8 mouse cellular contexts compared by ENCODE assay signal in the genomic region with DNA sequence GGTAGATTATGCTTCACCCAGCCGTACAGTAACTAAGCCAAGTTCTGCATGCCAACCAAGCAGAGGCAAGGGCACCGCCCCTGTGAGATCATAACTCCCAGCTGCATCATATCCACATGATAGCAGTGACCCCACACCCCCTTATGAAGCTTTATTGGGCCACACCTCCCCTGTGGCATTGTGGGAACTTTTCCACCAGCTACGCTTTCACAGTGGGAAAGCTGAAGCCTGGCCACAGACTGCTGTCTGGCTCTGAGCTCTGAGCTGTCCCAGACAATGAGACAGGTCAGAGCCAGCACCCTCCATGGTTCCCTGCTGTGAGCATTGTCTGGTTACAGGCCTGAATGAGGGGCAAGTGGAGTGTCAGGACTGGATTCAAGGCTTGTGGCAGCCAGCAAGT. TPM values are rescaled to one million over a fixed set of nuclear protein-coding genes. Genes with fewer than 3 reads are reported as not detected.
DNase-seq lines count a peak whose midpoint lies in the region; ATAC-seq and TF ChIP-seq lines count a peak whose summit lies in the region.

Gene Mrgbp, plus strand, starts transcription at position 303 of the 400 bp plus-strand sequence.

- H3K36me3 ChIP-seq in E14TG2a.4 (ENCODE audit: insufficient read depth, low read length) = peaks cover 27% of the 10 kb centered on the region
- peaks cover 11% of the 10 kb centered on the region for H3K36me3 ChIP-seq in embryonic facial prominence, embryonic 14.5 days (ENCODE audit: control insufficient read depth, insufficient read depth, low read length)
- H3K36me3 ChIP-seq in limb, embryonic 13.5 days = peaks cover 15% of the 10 kb centered on the region

- no peak within 1 kb of the TSS for H3K9ac ChIP-seq in embryonic facial prominence, embryonic 14.5 days (ENCODE audit: low read depth, low read length)
- peak within 1 kb of the TSS; percentile 48; the same call in 1 of the 2 replicates for H3K9ac ChIP-seq in limb, embryonic 13.5 days

- peaks cover 26% of the 10 kb centered on the region for H3K4me1 ChIP-seq in E14TG2a.4 (replicated peaks; ENCODE audit: low read depth, low read length)
- H3K4me1 ChIP-seq in embryonic facial prominence, embryonic 14.5 days (ENCODE audit: control insufficient read depth, insufficient read depth, low read length) = peaks cover 9% of the 10 kb centered on the region; the same call in 1 of the 2 replicates
- H3K4me1 ChIP-seq in limb, embryonic 13.5 days = peaks cover 23% of the 10 kb centered on the region

- no peak for ATAC-seq in embryonic facial prominence, embryonic 14.5 days (ENCODE audit: low read depth)
- no peak for ATAC-seq in limb, embryonic 13.5 days (ENCODE audit: low FRiP score, low read depth)
- no peak for ATAC-seq in monocyte, adult 5-6 weeks (replicated peaks; ENCODE audit: insufficient number of reproducible peaks, low FRiP score, low TSS enrichment, poor library complexity, severe bottlenecking)

- 69% methylated on average over 3 of the region's 3 CpGs for WGBS in embryonic facial prominence, embryonic 14.5 days
- 78% methylated on average over 3 of the region's 3 CpGs for WGBS in limb, embryonic 13.5 days

- TF ChIP-seq CTCF in E14TG2a.4 (conservative IDR thresholded peaks at IDR 0.05; ENCODE audit: low read length) = no peak

- peak; percentile 50 for DNase-seq in 3T3-L1 (ENCODE audit: low read depth, low spot score)
- DNase-seq in embryonic facial prominence, embryonic 14.5 days (ENCODE audit: low spot score) = no peak
- DNase-seq in heart, postnatal 36 days = no peak
- no peak for DNase-seq in cerebellum, adult 9-10 months
- no peak for DNase-seq in gastrocnemius, postnatal 10 days

- peak within 1 kb of the TSS; percentile 93; the same call in 1 of the 2 replicates for H3K4me3 ChIP-seq in E14TG2a.4 (replicated peaks; ENCODE audit: low read length)
- H3K4me3 ChIP-seq in embryonic facial prominence, embryonic 14.5 days (ENCODE audit: low read depth, low read length) = no peak within 1 kb of the TSS
- H3K4me3 ChIP-seq in limb, embryonic 13.5 days = no peak within 1 kb of the TSS

- H3K27me3 ChIP-seq in E14TG2a.4 (ENCODE audit: insufficient read depth, low read length) = peaks cover 31% of the 10 kb centered on the region
- no peaks in the 10 kb centered on the region for H3K27me3 ChIP-seq in embryonic facial prominence, embryonic 14.5 days (replicated peaks; ENCODE audit: control insufficient read depth, insufficient read depth, low read length)
- H3K27me3 ChIP-seq in limb, embryonic 13.5 days = peaks cover 3% of the 10 kb centered on the region

- H3K27ac ChIP-seq in embryonic facial prominence, embryonic 14.5 days (replicated peaks; ENCODE audit: low read depth, low read length) = no peak within 1 kb of the TSS; the same call in 1 of the 2 replicates
- no peak within 1 kb of the TSS for H3K27ac ChIP-seq in limb, embryonic 13.5 days

- no peak within 1 kb of the TSS for H3K4me2 ChIP-seq in embryonic facial prominence, embryonic 14.5 days (ENCODE audit: low read depth, low read length)
- peak within 1 kb of the TSS; percentile 88; the same call in 1 of the 2 replicates for H3K4me2 ChIP-seq in limb, embryonic 13.5 days (replicated peaks)

- intact Hi-C loops in heart, postnatal 36 days (cut with DNase I) = loop anchor here (5.0 kb wide), 1 partner anchor 196 kb away; the partner anchor contains the start of gene Bhlhe23

- no peaks in the 10 kb centered on the region for H3K9me3 ChIP-seq in E14TG2a.4 (ENCODE audit: low read length)
- no peaks in the 10 kb centered on the region for H3K9me3 ChIP-seq in embryonic facial prominence, embryonic 14.5 days (ENCODE audit: control insufficient read depth, low read length)
- H3K9me3 ChIP-seq in limb, embryonic 13.5 days = no peaks in the 10 kb centered on the region

RNA-seq across cellular contexts. Expression of gene Mrgbp, which starts in this region (rescaled TPM):
- polyA plus RNA-seq in embryonic facial prominence, embryonic 14.5 days (2014; fragmentation: Nextera tagmentation; extraction: Ambion mirVana) = 23.4 and 29.3 TPM in 2 replicates
- 10 to 100 TPM; 13.1 to 13.7 TPM for total RNA-seq in heart, postnatal 36 days (2021)
- polyA plus RNA-seq in limb, embryonic 13.5 days (2015; fragmentation: Nextera tagmentation; extraction: Ambion mirVana) = 35.0 and 39.2 TPM in 2 replicates
- total RNA-seq in monocyte, adult 5-6 weeks (2017) = 32.7 to 52.2 TPM (median 40.0 TPM) in 3 replicates
- total RNA-seq in gastrocnemius, postnatal 10 days (2021) = 10 to 100 TPM in 1 of 2 experiments, 1 to 10 TPM in 1; 7.5 to 10.4 TPM
